Mouse (Mus musculus): Measurements from ENCODE around the gene Ctdspl. TPM values are rescaled to one million over a fixed set of nuclear protein-coding genes. Genes with fewer than 3 reads are reported as not detected.

The Ctdspl gene
- polyA plus RNA-seq, 1 experiment from 2014 or later = 8.8 TPM

DNA sequence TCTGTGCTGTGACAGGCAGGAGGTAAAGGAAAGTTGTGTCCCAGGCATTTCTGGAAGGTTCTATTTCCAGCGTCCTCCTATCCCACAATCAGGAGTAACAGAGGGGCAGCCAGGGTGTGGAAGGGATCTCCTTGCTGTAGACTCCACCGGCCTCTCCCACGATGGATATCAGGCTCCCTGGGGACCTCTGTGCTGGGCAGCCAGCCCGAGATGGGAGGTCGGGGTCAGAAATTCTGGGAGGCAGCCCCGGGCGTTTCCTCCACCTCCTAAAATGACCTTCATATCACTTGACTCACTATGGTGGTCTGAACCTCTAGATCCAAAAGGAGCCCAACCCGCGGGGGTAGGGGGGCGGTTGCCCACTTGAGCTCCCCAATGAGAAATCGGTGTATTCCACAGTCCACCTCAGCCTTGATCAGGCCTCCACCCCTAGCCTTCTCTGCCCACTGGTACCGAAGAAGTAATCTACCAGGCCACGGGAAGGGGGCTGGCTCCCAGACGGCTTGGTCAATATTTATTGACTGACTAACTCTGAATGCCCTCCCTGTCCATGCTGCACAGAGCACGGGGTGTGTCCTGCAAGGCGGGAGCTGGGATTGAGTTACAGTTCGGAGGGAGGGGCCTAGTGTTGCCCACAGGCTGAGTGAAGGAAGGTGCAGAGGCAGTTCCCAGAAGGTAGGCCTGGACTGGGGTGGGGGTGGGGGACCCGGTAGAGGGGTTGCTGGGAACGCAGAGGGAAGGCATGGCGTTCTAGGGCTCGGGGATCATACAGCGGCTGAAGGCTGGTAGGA is 126.1 kb downstream of the Ctdspl start, which contains the start of gene Vill:
TSS of gene Vill (plus strand) at position 625 of the 791 bp plus-strand sequence.
- WGBS = 20% methylated on average over 22 of the region's 22 CpGs
- Histone ChIP-seq H3K27ac (ENCODE audit: low read length) (no peak within 1 kb of the TSS), H3K27me3 (replicated peaks; ENCODE audit: control insufficient read depth, insufficient read depth, low read length) (no peaks in the 10 kb centered on the region), H3K9ac (replicated peaks; ENCODE audit: low read depth, low read length) (no peak within 1 kb of the TSS), H3K4me2 (ENCODE audit: low read length) (peak within 1 kb of the TSS; percentile 37), H3K4me1 (replicated peaks; ENCODE audit: control insufficient read depth, insufficient read depth, low read length) (peaks cover 7% of the 10 kb centered on the region), H3K36me3 (ENCODE audit: control insufficient read depth, insufficient read depth) (no peaks in the 10 kb centered on the region), H3K4me3 (replicated peaks; ENCODE audit: low read length) (peak within 1 kb of the TSS; percentile 11; the same call in 1 of the 2 replicates), H3K9me3 (ENCODE audit: control insufficient read depth, low read length) (no peaks in the 10 kb centered on the region)
- ATAC-seq = peak; percentile 40; the same call in 1 of the 2 replicates

DNA sequence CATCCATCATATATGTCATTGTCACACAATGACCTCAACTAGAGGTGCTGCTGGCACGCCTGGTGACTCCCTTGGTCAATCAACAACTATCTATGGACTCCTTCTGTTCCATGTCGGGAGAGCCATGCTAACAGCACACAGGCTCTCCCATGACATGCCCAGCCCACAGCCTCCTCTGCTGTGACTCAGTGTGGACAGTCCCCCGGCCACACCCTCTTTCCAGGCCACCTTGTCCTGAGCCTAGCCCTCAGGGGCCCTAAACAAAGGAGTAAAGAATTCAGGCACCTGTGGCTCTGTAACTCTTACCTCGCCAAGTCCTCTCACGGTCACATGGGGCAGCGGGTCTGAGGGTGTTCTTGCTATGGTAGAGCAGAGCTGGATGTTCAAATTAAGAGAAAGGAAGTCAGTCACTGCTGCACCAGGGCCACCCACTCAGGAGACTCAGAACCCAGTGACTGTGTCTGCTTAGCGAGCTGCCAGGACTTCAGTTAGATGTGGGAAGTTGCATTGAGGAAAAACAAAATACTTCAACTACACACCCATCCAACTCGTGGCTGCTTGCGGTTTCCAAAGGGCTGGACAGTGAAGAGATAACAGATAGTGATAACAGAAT is 127.8 kb downstream of the Ctdspl start:
- Histone ChIP-seq H3K27ac (ENCODE audit: low read length) (no peak overlapping the region), H3K4me1 (replicated peaks; ENCODE audit: control insufficient read depth, insufficient read depth, low read length) (peaks cover 7% of the 10 kb centered on the region), H3K36me3 (ENCODE audit: control insufficient read depth, insufficient read depth) (no peaks in the 10 kb centered on the region), H3K4me3 (replicated peaks; ENCODE audit: low read length) (no peak overlapping the region), H3K9ac (replicated peaks; ENCODE audit: low read depth, low read length) (no peak overlapping the region), H3K9me3 (ENCODE audit: control insufficient read depth, low read length) (no peaks in the 10 kb centered on the region), H3K27me3 (replicated peaks; ENCODE audit: control insufficient read depth, insufficient read depth, low read length) (no peaks in the 10 kb centered on the region), H3K4me2 (ENCODE audit: low read length) (no peak overlapping the region)
- no peak for ATAC-seq
- 82% methylated on average over 9 of the region's 9 CpGs for WGBS

DNA sequence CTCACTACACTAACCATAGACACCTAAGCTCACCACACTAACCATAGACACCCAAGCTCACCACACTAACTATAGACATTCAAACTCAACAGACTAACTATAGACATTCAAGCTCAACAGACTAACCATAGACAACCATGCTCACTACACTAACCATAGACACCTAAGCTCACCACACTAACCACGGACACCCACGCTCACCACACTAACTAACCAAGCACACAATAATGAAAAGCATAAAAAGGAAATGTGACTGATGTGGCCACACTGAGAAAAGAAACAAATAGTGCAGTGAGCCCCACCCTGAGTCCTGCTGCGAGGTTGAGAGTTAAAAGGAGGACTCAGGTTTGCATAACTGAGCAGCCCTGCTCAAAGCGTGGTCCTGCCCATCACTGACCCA is 129.1 kb downstream of the Ctdspl start:
- H3K27ac ChIP-seq (ENCODE audit: low read length) = no peak overlapping the region
- no peak overlapping the region for H3K4me2 ChIP-seq (ENCODE audit: low read length)
- 88% methylated on average over 4 of the region's 4 CpGs for WGBS
- H3K4me1 ChIP-seq (replicated peaks; ENCODE audit: control insufficient read depth, insufficient read depth, low read length) = peaks cover 7% of the 10 kb centered on the region
- ATAC-seq = no peak
- no peak overlapping the region for H3K4me3 ChIP-seq (replicated peaks; ENCODE audit: low read length)
- H3K27me3 ChIP-seq (replicated peaks; ENCODE audit: control insufficient read depth, insufficient read depth, low read length) = no peaks in the 10 kb centered on the region
- no peaks in the 10 kb centered on the region for H3K9me3 ChIP-seq (ENCODE audit: control insufficient read depth, low read length)
- no peak overlapping the region for H3K9ac ChIP-seq (replicated peaks; ENCODE audit: low read depth, low read length)
- H3K36me3 ChIP-seq (ENCODE audit: control insufficient read depth, insufficient read depth) = no peaks in the 10 kb centered on the region

DNA sequence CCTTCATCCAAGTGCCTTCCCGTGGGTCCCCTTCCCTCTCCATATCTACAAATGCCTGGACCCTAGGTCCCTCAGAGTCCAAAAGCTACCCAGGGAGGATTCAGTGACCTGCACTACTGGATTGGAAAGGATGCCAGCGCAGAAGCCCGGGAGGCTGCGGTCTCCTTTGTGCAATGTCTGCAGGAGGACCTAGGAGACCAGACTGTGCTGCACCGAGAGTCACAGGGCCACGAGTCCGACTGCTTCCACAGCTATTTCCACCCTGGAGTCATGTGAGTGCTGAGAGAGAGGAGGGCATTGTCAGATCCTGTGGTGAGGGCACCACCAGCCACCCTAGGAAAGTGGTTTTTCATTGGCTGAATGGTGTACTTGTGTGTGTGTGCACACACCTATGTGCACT is 132.0 kb downstream of the Ctdspl start:
- no peak overlapping the region for H3K27ac ChIP-seq (ENCODE audit: low read length)
- H3K4me1 ChIP-seq (replicated peaks; ENCODE audit: control insufficient read depth, insufficient read depth, low read length) = no peaks in the 10 kb centered on the region
- no peaks in the 10 kb centered on the region for H3K27me3 ChIP-seq (replicated peaks; ENCODE audit: control insufficient read depth, insufficient read depth, low read length)
- no peak overlapping the region for H3K9ac ChIP-seq (replicated peaks; ENCODE audit: low read depth, low read length)
- 88% methylated on average over 7 of the region's 7 CpGs for WGBS
- H3K36me3 ChIP-seq (ENCODE audit: control insufficient read depth, insufficient read depth) = no peaks in the 10 kb centered on the region
- no peak overlapping the region for H3K4me2 ChIP-seq (ENCODE audit: low read length)
- no peaks in the 10 kb centered on the region for H3K9me3 ChIP-seq (ENCODE audit: control insufficient read depth, low read length)
- H3K4me3 ChIP-seq (replicated peaks; ENCODE audit: low read length) = no peak overlapping the region
- no peak for ATAC-seq

DNA sequence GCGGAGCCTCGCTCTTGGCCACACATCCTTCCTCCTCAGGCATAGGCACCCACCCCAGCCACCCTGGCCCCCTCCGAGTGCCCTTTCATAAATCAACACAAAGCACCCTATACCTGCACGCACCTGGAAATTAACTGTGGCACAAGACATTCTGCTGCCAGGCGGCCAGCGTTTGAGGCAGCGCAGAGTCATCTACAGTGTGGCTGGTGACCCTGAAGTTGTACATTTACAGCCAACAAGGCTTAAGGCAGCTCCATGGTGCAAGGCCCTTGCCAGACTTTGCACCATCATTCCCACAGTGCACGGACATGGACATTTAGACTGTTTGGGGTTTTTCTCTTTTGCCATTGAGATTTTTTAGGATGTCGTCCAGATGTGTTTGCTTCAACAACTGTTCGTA is 134.4 kb downstream of the Ctdspl start:
- Histone ChIP-seq H3K4me3 (replicated peaks; ENCODE audit: low read length) (no peak overlapping the region), H3K9ac (replicated peaks; ENCODE audit: low read depth, low read length) (no peak overlapping the region), H3K27ac (ENCODE audit: low read length) (no peak overlapping the region), H3K4me2 (ENCODE audit: low read length) (no peak overlapping the region), H3K9me3 (ENCODE audit: control insufficient read depth, low read length) (no peaks in the 10 kb centered on the region), H3K27me3 (replicated peaks; ENCODE audit: control insufficient read depth, insufficient read depth, low read length) (no peaks in the 10 kb centered on the region), H3K36me3 (ENCODE audit: control insufficient read depth, insufficient read depth) (no peaks in the 10 kb centered on the region), H3K4me1 (replicated peaks; ENCODE audit: control insufficient read depth, insufficient read depth, low read length) (no peaks in the 10 kb centered on the region)
- 91% methylated on average over 10 of the region's 10 CpGs for WGBS
- no peak for ATAC-seq

DNA sequence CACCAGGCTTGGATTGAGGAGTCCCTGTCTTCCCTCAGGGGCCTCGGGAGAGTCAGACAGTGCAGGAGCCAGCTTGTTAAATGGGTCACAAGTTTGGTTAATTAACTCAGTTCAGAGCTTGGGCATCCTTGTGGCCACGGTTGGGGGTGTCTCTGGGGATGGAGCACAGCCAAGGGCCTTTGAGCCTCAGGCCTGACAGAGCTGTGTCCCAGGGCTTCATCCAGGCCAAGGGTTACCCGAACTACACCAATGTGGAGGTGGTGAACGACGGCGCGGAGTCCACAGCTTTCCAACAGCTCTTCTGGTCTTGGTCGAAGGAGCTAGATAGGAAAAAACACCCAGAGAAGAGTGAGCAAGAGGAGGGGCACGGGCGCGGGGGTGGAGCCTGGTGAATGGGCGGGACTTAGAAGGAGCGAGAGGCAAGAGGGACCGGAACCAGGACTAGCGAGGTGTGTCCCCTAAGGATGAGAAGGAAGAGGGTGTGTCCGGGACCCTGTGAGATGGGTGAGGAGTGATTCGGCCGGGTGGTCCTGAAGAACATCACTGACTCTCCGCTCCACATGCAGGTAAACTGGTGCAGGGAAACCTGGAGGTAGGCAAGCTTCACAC is 136.9 kb downstream of the Ctdspl start:
- Histone ChIP-seq H3K9ac (replicated peaks; ENCODE audit: low read depth, low read length) (no peak overlapping the region), H3K4me1 (replicated peaks; ENCODE audit: control insufficient read depth, insufficient read depth, low read length) (no peaks in the 10 kb centered on the region), H3K4me2 (ENCODE audit: low read length) (no peak overlapping the region), H3K27ac (ENCODE audit: low read length) (no peak overlapping the region), H3K9me3 (ENCODE audit: control insufficient read depth, low read length) (no peaks in the 10 kb centered on the region), H3K27me3 (replicated peaks; ENCODE audit: control insufficient read depth, insufficient read depth, low read length) (no peaks in the 10 kb centered on the region), H3K36me3 (ENCODE audit: control insufficient read depth, insufficient read depth) (no peaks in the 10 kb centered on the region), H3K4me3 (replicated peaks; ENCODE audit: low read length) (no peak overlapping the region)
- WGBS = 26% methylated on average over 19 of the region's 19 CpGs
- no peak for ATAC-seq

DNA sequence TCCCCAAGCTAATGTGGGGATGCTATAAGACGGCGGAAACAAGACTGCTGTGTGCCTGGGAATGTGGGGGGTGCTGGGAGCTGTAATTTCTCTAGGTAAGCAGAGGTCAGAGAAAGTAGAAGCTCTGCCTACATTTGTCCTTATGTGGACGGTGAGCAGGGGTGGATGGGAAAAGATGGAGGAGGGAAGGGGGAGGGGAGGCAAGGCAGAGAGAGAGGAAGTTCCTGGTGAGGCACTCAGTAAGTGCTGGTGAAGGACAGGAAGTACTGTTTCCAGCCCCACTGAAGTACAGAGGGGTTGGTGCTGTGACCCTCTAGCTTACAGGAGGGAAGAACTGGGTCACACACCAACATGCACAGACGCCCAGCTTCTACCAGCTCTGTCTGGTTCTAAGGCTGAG is 138.0 kb downstream of the Ctdspl start:
- H3K9ac ChIP-seq (replicated peaks; ENCODE audit: low read depth, low read length) = no peak overlapping the region
- H3K4me3 ChIP-seq (replicated peaks; ENCODE audit: low read length) = no peak overlapping the region
- H3K4me2 ChIP-seq (ENCODE audit: low read length) = no peak overlapping the region
- H3K27me3 ChIP-seq (replicated peaks; ENCODE audit: control insufficient read depth, insufficient read depth, low read length) = no peaks in the 10 kb centered on the region
- ATAC-seq = no peak
- H3K36me3 ChIP-seq (ENCODE audit: control insufficient read depth, insufficient read depth) = no peaks in the 10 kb centered on the region
- no peak overlapping the region for H3K27ac ChIP-seq (ENCODE audit: low read length)
- 67% methylated on average over 4 of the region's 4 CpGs for WGBS
- H3K9me3 ChIP-seq (ENCODE audit: control insufficient read depth, low read length) = no peaks in the 10 kb centered on the region
- H3K4me1 ChIP-seq (replicated peaks; ENCODE audit: control insufficient read depth, insufficient read depth, low read length) = no peaks in the 10 kb centered on the region

DNA sequence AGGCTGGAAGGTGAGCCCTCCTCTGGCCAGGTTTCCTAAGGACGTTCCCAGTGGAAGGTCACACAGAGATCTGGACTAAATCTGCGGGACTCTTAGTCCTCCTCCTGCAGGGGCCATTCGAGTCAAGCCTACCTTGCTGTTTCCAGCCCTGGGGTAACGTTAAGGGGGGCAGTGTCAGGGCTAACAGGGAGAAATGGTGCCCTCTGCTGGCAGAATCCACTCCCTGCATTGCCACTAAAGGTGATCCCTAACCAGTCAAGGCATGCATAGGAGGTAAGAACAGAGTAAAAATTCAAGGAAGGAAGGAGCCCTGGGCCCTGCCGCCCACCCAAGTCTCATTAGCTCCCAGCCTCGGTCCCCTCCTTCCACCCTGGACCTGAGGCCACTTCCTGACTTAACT is 141.3 kb downstream of the Ctdspl start:
- peak; percentile 64 for ATAC-seq
- WGBS = under 1% methylated on average over 6 of the region's 6 CpGs

DNA sequence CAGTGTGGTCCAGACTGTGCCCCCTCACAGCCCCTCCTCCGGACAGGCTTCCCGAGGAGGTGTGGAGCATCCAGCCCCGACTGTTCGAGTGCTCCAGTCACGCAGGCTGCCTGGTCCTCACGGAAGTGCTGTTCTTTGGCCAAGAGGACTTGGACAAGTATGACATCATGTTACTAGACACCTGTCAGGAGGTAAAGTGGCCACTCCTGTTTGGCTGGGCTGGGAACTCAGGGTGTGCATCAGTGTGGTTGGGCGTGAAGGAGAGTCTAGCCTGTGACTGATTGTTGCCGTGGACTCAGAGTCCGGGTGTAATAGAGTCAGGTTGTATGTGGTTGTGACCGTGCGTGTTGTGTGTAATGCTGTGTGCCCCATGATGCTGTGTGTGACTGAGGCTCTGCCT is 142.0 kb downstream of the Ctdspl start:
- H3K9me3 ChIP-seq (ENCODE audit: control insufficient read depth, low read length) = no peaks in the 10 kb centered on the region
- H3K9ac ChIP-seq (replicated peaks; ENCODE audit: low read depth, low read length) = no peak overlapping the region
- H3K4me3 ChIP-seq (replicated peaks; ENCODE audit: low read length) = no peak overlapping the region
- H3K27me3 ChIP-seq (replicated peaks; ENCODE audit: control insufficient read depth, insufficient read depth, low read length) = no peaks in the 10 kb centered on the region
- H3K36me3 ChIP-seq (ENCODE audit: control insufficient read depth, insufficient read depth) = no peaks in the 10 kb centered on the region
- 88% methylated on average over 11 of the region's 11 CpGs for WGBS
- ATAC-seq = no peak
- H3K4me2 ChIP-seq (ENCODE audit: low read length) = no peak overlapping the region
- H3K4me1 ChIP-seq (replicated peaks; ENCODE audit: control insufficient read depth, insufficient read depth, low read length) = no peaks in the 10 kb centered on the region
- H3K27ac ChIP-seq (ENCODE audit: low read length) = no peak overlapping the region

More for the DNA sequence above, 141.3 kb downstream of the Ctdspl start:
- Histone ChIP-seq H3K4me2 (ENCODE audit: low read length) (no peak overlapping the region), H3K9ac (replicated peaks; ENCODE audit: low read depth, low read length) (no peak overlapping the region), H3K9me3 (ENCODE audit: control insufficient read depth, low read length) (no peaks in the 10 kb centered on the region), H3K4me3 (replicated peaks; ENCODE audit: low read length) (no peak overlapping the region), H3K36me3 (ENCODE audit: control insufficient read depth, insufficient read depth) (no peaks in the 10 kb centered on the region), H3K27me3 (replicated peaks; ENCODE audit: control insufficient read depth, insufficient read depth, low read length) (no peaks in the 10 kb centered on the region), H3K27ac (ENCODE audit: low read length) (no peak overlapping the region), H3K4me1 (replicated peaks; ENCODE audit: control insufficient read depth, insufficient read depth, low read length) (no peaks in the 10 kb centered on the region)
